Mouse (Mus musculus) bone marrow, adult 2 months (tissue): ENCODE measurements around the gene Evi5. TPM values are rescaled to one million over a fixed set of nuclear protein-coding genes. Genes with fewer than 3 reads are reported as not detected.

Source experiments
- H3K27ac ChIP-seq: fragments of 200-500 bp; 2 replicates; pipeline ENCODE4 v1.5.1; 2012; ENCODE audit warnings: low read depth, mild to moderate bottlenecking, control low read depth, inconsistent platforms, low read length; ENCODE audit not compliant: control insufficient read depth, poor library complexity, insufficient read depth
- H3K4me1 ChIP-seq: fragments of 200-500 bp; 2 replicates; pipeline ENCODE4 v1.6.1; 2011; ENCODE audit warnings: low read length; ENCODE audit not compliant: control insufficient read depth, insufficient read depth
- H3K4me3 ChIP-seq: fragments of 200-500 bp; replicated peaks from 2 replicates; pipeline ENCODE3; 2011; ENCODE audit warnings: mild to moderate bottlenecking, low read depth, low read length, control low read depth; ENCODE audit not compliant: control insufficient read depth
- CTCF ChIP-seq: fragments of 200-500 bp; IDR thresholded peaks from 2 replicates; pipeline ENCODE4 v1.5.1; 2011; ENCODE audit warnings: low read length, control low read depth; ENCODE audit not compliant: control insufficient read depth, insufficient read depth
- POLR2A ChIP-seq: fragments of 200-500 bp; IDR thresholded peaks from 2 replicates; pipeline ENCODE4 v1.6.1; 2011; ENCODE audit warnings: low read depth, mild to moderate bottlenecking, control low read depth, low read length, borderline replicate concordance; ENCODE audit not compliant: control insufficient read depth
- WGBS: fragments of 180-500 bp; shearing (Covaris S2); methylation state at CpG from one replicate; pipeline ENCODE4 v1.1.7; 2018; 5-methylcytosine and 5-hydroxymethylcytosine counted together
- polyA plus RNA-seq: library from polyadenylated mRNA; stranded (reverse); fragments of >200 nt; gene quantifications from 2 replicates; pipeline ENCODE4 v1.2.4, GENCODE M21; 2011; ENCODE audit warnings: low replicate concordance; ENCODE audit not compliant: missing spikeins, insufficient read depth, insufficient read length

The Evi5 gene
- polyA plus RNA-seq, 1 experiment = 48.1 TPM

DNA sequence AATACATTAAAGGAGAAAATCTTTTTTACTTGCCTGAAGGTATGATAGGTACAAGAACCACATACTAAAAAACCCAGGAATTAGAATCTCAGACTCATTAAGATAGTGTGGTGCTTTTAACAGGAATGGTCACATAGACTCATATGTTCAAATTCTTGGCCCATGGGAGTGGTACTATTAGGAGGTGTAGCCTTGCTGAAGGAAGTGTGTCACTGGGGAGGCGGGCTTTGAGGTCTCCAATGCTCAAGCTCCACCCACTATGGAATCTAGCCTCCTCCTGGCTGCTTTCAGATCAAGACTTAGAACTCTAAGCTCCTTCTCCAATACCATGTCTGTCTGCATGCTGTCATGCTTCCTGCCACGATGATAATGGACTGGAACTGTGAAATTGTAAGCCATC lies 27.1 kb downstream of the Evi5 start:
- Histone ChIP-seq H3K27ac (no peak overlapping the region), H3K4me1 (no peaks in the 10 kb centered on the region; the same call in 1 of the 2 replicates), H3K4me3 (no peak overlapping the region)
- 76% methylated on average over 2 of the region's 2 CpGs for WGBS
- TF ChIP-seq POLR2A (no peak), CTCF (no peak)

DNA sequence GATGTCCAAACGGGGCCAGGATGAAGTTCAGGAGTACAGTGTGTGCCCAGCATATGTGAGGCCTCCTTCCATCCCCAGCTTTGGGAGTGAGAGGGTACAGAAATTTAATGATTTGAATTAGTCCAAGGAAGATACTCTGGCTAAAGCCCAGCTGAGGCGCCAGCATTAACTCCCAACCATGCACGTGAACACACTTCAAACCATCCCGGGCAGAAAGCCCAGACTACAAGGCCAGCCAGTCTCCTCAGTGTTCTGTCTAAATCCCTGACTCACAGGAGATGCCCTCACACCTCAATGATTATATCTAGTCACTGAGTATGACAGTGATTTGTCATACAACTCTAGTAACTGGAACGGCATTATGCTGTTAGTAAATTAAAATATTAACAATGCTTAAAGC lies 27.6 kb downstream of the Evi5 start:
- 91% methylated on average over 5 of the region's 5 CpGs for WGBS
- Histone ChIP-seq H3K4me1 (no peaks in the 10 kb centered on the region), H3K4me3 (no peak overlapping the region), H3K27ac (no peak overlapping the region)
- TF ChIP-seq POLR2A = no peak
- no peak for TF ChIP-seq CTCF

DNA sequence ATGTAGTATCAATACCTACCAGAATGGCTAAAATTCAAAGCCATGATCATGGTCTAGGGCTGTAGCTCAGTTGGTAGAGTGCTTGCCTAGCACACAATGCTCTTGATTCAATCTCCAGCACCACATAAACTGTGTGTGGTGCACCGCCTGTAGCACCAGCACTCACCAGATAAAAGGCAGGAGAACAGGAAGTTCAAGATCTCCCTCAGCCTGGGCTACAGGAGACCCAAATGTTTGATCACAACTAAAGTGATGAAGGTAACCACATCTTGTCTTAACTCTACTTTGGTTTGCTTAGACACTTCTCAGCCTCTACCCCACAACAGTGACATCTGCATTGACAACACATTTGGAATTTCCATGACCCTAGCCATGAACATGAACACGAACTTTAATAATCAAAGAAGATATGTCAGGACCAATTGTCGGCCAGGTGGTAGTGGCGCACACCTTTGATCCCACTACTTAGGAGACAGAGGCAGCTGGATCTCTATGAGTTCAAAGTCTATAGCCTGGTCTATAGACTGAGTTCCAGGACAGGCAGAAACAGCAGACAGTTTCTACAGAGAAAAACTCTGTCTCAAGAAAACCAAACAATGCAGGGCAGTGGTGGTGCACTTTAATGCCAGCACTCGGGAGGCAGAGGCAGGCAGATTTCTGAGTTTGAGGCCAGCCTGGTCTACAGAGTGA lies 34.2 kb downstream of the Evi5 start:
- H3K27ac ChIP-seq = no peak overlapping the region
- no peaks in the 10 kb centered on the region for H3K4me1 ChIP-seq
- 81% methylated on average over 5 of the region's 5 CpGs for WGBS
- H3K4me3 ChIP-seq = no peak overlapping the region
- TF ChIP-seq CTCF (no peak), POLR2A (no peak)

DNA sequence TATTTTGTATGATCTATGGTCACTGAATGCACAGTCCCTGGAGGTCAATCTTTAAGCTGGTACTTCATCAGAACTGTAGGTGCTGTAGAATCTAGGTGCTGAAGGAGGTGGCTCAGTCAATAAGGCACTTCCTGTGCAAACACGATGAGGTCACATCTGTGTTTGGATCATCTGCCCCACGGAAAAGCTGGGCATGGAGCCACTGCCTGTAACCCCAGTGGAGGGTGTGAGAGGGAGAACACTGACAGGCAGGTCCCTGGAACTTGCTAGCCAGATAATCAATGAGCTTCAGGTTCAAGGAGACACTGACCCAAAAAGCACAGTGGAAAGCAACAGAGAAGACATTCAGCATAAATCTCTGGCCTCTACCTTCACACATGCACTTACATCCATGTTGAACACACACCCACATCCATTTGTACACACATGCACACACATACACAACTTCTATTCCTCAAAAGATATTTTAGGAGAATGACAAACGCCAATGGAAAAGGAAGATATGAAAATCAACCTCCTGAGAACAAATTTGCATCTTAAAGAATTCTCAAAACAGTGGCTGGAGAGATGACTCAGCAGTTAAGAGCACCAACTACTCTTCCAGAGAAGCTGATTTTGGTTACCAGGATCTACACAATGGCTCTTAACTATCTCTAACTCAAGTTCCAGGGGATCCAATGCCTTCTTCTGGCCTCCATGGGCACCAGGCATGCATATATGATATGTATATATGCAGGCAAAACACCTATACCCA lies 35.8 kb downstream of the Evi5 start:
- no peaks in the 10 kb centered on the region for H3K4me1 ChIP-seq
- no peak overlapping the region for H3K27ac ChIP-seq
- no peak for TF ChIP-seq CTCF
- no peak for TF ChIP-seq POLR2A
- WGBS = 27% methylated on average over 3 of the region's 3 CpGs
- no peak overlapping the region for H3K4me3 ChIP-seq

DNA sequence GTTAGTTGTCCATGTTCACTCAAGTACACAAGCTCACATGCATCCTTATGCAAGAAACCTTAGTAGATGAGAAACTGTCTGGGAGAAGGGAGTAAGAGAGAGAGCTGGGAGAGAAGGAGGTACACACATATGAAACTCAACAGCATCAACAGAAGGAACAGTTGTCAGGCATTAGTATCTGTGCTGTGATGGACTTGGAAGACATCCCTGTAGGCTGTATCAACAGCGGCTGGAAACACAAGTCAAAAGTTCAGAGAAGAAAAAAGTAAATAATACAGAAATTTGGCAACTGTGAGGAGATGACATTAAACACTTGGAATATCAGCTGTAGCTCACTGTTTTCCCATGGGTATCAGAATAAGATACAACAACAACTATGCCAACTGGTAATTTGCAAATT lies 40.6 kb downstream of the Evi5 start:
- Histone ChIP-seq H3K4me3 (no peak overlapping the region), H3K4me1 (no peaks in the 10 kb centered on the region; the same call in 1 of the 2 replicates), H3K27ac (no peak overlapping the region)
- 95% methylated on average over 1 of the region's 1 CpGs for WGBS
- no peak for TF ChIP-seq CTCF
- TF ChIP-seq POLR2A = no peak

DNA sequence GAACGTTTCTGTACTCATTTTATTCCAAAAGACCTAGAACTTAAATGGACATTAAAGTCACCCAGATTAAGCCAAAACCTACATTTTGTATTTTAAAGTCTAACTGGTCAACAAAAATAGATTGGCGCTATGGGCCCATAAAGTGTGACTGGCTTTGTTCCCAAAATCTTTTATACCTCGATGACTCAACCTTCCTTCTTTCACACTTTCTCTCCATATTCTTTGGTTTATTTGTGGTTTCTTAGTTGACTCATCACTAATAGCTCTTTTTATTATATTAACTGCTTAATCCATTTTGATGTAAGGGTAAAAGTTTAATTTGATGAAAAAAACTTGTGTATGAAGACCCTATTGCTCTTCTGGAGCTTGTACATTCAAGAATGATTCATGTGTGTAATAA lies 43.6 kb downstream of the Evi5 start:
- H3K27ac ChIP-seq = no peak overlapping the region
- TF ChIP-seq CTCF = no peak
- H3K4me1 ChIP-seq = no peaks in the 10 kb centered on the region; the same call in 1 of the 2 replicates
- no peak overlapping the region for H3K4me3 ChIP-seq
- 75% methylated on average over 3 of the region's 3 CpGs for WGBS

DNA sequence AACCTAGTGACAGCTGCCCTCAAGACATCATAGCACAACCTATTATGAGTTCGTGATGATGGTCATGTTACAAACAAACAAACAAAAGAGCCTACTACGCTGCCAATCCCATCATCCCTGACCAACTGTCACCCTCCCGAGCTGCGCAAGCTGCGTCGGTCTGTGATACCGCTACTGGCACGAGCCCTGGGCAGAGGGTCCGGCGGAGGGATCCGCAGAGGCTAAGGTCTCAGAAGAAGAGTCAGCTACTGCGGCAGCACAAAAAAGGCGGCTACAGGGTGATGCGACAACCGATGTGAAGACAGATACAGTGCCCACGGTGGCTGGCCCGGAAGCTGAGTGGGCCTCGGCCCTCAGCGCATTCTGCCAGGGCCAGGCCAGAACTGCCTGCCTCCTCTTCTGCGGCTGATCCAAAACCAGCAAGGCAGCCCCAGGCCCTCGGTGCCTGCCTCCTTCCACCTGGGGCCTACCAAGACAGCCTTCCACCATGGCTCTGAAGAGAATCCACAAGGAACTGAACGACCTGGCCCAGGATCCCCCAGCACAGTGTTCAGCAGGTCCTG lies 44.8 kb downstream of the Evi5 start, which contains the start of gene Ube2d2b:
Ube2d2b (plus strand) TSS at position 102 of the 563 bp plus-strand sequence.
- no peak within 1 kb of the TSS for H3K4me3 ChIP-seq
- H3K27ac ChIP-seq = no peak within 1 kb of the TSS; the same call in 1 of the 2 replicates
- no peaks in the 10 kb centered on the region; the same call in 1 of the 2 replicates for H3K4me1 ChIP-seq
- no peak for TF ChIP-seq CTCF
- 96% methylated on average over 22 of the region's 22 CpGs for WGBS

DNA sequence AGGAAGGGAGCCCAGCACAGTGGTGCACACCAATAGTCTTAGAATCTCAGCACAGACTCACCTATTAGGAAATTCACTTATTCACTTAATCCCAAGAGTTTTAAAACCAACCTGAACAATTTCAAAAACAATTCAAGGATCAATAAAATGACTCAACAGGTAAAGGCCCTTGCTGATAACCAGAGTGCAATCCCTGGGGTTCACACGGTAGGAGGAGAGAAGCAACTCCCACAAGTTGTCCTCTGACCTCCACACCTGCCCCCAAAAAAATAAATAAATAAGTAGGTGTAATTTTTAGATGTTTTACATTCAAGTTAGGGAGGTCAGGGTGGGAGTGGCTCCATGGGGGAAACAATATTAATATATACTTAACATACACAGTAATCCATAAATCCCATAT lies 52.4 kb downstream of the Evi5 start:
- 85% methylated on average over 1 of the region's 1 CpGs for WGBS
- H3K4me3 ChIP-seq = no peak overlapping the region
- no peak overlapping the region for H3K27ac ChIP-seq
- no peak for TF ChIP-seq POLR2A
- TF ChIP-seq CTCF = no peak
- H3K4me1 ChIP-seq = no peaks in the 10 kb centered on the region
